9 mouse cellular contexts compared by ENCODE assay signal in genomic region chr14:31269456-31270100, GRCm38 (mm10). TPM values are rescaled to one million over a fixed set of nuclear protein-coding genes. Genes with fewer than 3 reads are reported as not detected.
DNase-seq lines count a peak whose midpoint lies in the region; ATAC-seq lines count a peak whose summit lies in the region.
"Had no signal": no experiment of that assay in that cellular context is flagged by ENCODE, and none has a peak within 500 bp of the region (broad histone marks: within the 10 kb centered on the region; RNA-seq: fewer than 3 reads in every experiment).

No protein-coding gene starts in this region.

- intact Hi-C loops in gastrocnemius, postnatal 14 days (cut with DNase I; ENCODE audit: low total_unique reads): loop anchor here (5.0 kb wide), 2 partner anchors 58 to 203 kb away; no protein-coding TSS in a partner anchor
- intact Hi-C loops in left cerebral cortex, postnatal 36 days (cut with DNase I): loop anchor here (5.0 kb wide), 2 partner anchors 68 to 203 kb away; partner anchors contain the start of gene Capn7

- H3K4me2 ChIP-seq in hindbrain, embryonic 14.5 days (replicated peaks): peak overlapping the region; percentile 51
- H3K4me2 ChIP-seq in stomach, embryonic 14.5 days (replicated peaks; ENCODE audit: low read depth, low read length): peak overlapping the region; percentile 40

- peak; percentile 49 for DNase-seq in gastrocnemius, postnatal 14 days
- no peak for DNase-seq in gastrocnemius, postnatal 25 days
- DNase-seq in embryonic facial prominence, embryonic 10.5 days (ENCODE audit: low spot score): peak; percentile 89
- DNase-seq in hindbrain, embryonic 14.5 days (ENCODE audit: low spot score): peak; percentile 29
- peak; percentile 33 to 40 for DNase-seq in left cerebral cortex, postnatal 36 days (ENCODE audit: low spot score in 2 of 2)
- DNase-seq in mesoderm, embryonic 11.5 days (ENCODE audit: low read depth, low spot score): peak; percentile 86

- 0 out of 2 replicates have a peak, but pooled peaks cover 7% of the 10 kb centered on the region for H3K27me3 ChIP-seq in embryonic facial prominence, embryonic 10.5 days (replicated peaks; ENCODE audit: low read depth, poor library complexity, severe bottlenecking)
- H3K27me3 ChIP-seq in hindbrain, embryonic 14.5 days (ENCODE audit: control insufficient read depth, insufficient read depth, low read length): no peaks in the 10 kb centered on the region
- H3K27me3 ChIP-seq in stomach, embryonic 14.5 days (ENCODE audit: control insufficient read depth, insufficient read depth, low read length): no peaks in the 10 kb centered on the region

- H3K9me3 ChIP-seq in embryonic facial prominence, embryonic 10.5 days: no peaks in the 10 kb centered on the region
- H3K9me3 ChIP-seq in hindbrain, embryonic 14.5 days (ENCODE audit: control insufficient read depth, low read length): no peaks in the 10 kb centered on the region
- H3K9me3 ChIP-seq in stomach, embryonic 14.5 days (ENCODE audit: control insufficient read depth, low read depth, low read length): no peaks in the 10 kb centered on the region
- H3K9me3 ChIP-seq: G1E had no signal

- H3K36me3 ChIP-seq in embryonic facial prominence, embryonic 10.5 days (replicated peaks): no peaks in the 10 kb centered on the region; the same call in 1 of the 2 replicates
- H3K36me3 ChIP-seq in hindbrain, embryonic 14.5 days (replicated peaks; ENCODE audit: control insufficient read depth, insufficient read depth): no peaks in the 10 kb centered on the region
- H3K36me3 ChIP-seq in stomach, embryonic 14.5 days (ENCODE audit: control insufficient read depth, insufficient read depth, low read length): no peaks in the 10 kb centered on the region
- H3K36me3 ChIP-seq: G1E had no signal

- WGBS in embryonic facial prominence, embryonic 10.5 days: 12% methylated on average over 28 of the region's 28 CpGs
- 19% methylated on average over 25 of the region's 28 CpGs for WGBS in hindbrain, embryonic 14.5 days
- WGBS in stomach, embryonic 14.5 days: 11% methylated on average over 28 of the region's 28 CpGs

- H3K27ac ChIP-seq in embryonic facial prominence, embryonic 10.5 days (replicated peaks): peak overlapping the region; percentile 83
- peak overlapping the region; percentile 74 for H3K27ac ChIP-seq in hindbrain, embryonic 14.5 days
- no peak overlapping the region for H3K27ac ChIP-seq in stomach, embryonic 14.5 days (ENCODE audit: low read length)

- peaks cover 29% of the 10 kb centered on the region for H3K4me1 ChIP-seq in embryonic facial prominence, embryonic 10.5 days
- peaks cover 22% of the 10 kb centered on the region for H3K4me1 ChIP-seq in hindbrain, embryonic 14.5 days (replicated peaks; ENCODE audit: control insufficient read depth, insufficient read depth, low read length)
- H3K4me1 ChIP-seq in stomach, embryonic 14.5 days (ENCODE audit: control insufficient read depth, insufficient read depth, low read length): peaks cover 7% of the 10 kb centered on the region; the same call in 1 of the 2 replicates

- H3K9ac ChIP-seq in hindbrain, embryonic 14.5 days: peak overlapping the region; percentile 41; the same call in 1 of the 2 replicates
- H3K9ac ChIP-seq in stomach, embryonic 14.5 days (replicated peaks; ENCODE audit: low read depth, low read length): peak overlapping the region; percentile 39; the same call in 1 of the 2 replicates

- ATAC-seq in hindbrain, embryonic 14.5 days (ENCODE audit: low FRiP score): peak; percentile 66
- ATAC-seq in stomach, embryonic 14.5 days (ENCODE audit: insufficient number of reproducible peaks, insufficient read depth, low FRiP score, low read depth): peak; percentile 87
- ATAC-seq in inflammation-experienced regulatory T-cells, adult 6 months: no peak

- H3K4me3 ChIP-seq in embryonic facial prominence, embryonic 10.5 days: peak overlapping the region; percentile 53
- H3K4me3 ChIP-seq in hindbrain, embryonic 14.5 days (replicated peaks; ENCODE audit: low read length): peak overlapping the region; percentile 16
- peak overlapping the region; percentile 19 for H3K4me3 ChIP-seq in stomach, embryonic 14.5 days (ENCODE audit: low read depth, low read length)

RNA-seq across cellular contexts. Expression of gene Bap1, which starts 18.3 kb away (rescaled TPM):
- total RNA-seq in gastrocnemius, postnatal 14 days (2021): 10 to 100 TPM; 35.2 to 40.4 TPM
- total RNA-seq in gastrocnemius, postnatal 25 days (2021): 10 to 100 TPM; 41.2 to 43.0 TPM
- 139 and 144 TPM in 2 replicates for polyA plus RNA-seq in embryonic facial prominence, embryonic 10.5 days (2016; fragmentation: Nextera tagmentation; extraction: Ambion mirVana)
- polyA plus RNA-seq in hindbrain, embryonic 14.5 days (2014; fragmentation: Nextera tagmentation; extraction: Ambion mirVana): 93.3 and 94.1 TPM in 2 replicates
- total RNA-seq in left cerebral cortex, postnatal 36 days (2021): 100 to 1,000 TPM; 144 to 148 TPM
- 73.1 and 73.7 TPM in 2 replicates for polyA plus RNA-seq in stomach, embryonic 14.5 days (2014; fragmentation: Nextera tagmentation; extraction: Ambion mirVana)
- 10 to 100 TPM; 23.6 to 28.7 (median 28.3) TPM for polyA plus RNA-seq in inflammation-experienced regulatory T-cells, adult 6 months (2017; shearing (Covaris generic))

RNA-seq across cellular contexts. Expression of gene Phf7, which starts 18.5 kb away (rescaled TPM):
- 1 to 10 TPM; 5.5 to 6.3 TPM for total RNA-seq in gastrocnemius, postnatal 14 days (2021)
- 1 to 10 TPM; 5.2 to 6.3 TPM for total RNA-seq in gastrocnemius, postnatal 25 days (2021)
- 12.0 and 12.8 TPM in 2 replicates for polyA plus RNA-seq in embryonic facial prominence, embryonic 10.5 days (2016; fragmentation: Nextera tagmentation; extraction: Ambion mirVana)
- polyA plus RNA-seq in hindbrain, embryonic 14.5 days (2014; fragmentation: Nextera tagmentation; extraction: Ambion mirVana): 10.4 and 10.7 TPM in 2 replicates
- total RNA-seq in left cerebral cortex, postnatal 36 days (2021): 1 to 10 TPM; 4.4 to 4.6 TPM
- 11.3 and 13.5 TPM in 2 replicates for polyA plus RNA-seq in stomach, embryonic 14.5 days (2014; fragmentation: Nextera tagmentation; extraction: Ambion mirVana)
- polyA plus RNA-seq in inflammation-experienced regulatory T-cells, adult 6 months (2017; shearing (Covaris generic)): 10 to 100 TPM; 11.8 to 13.2 (median 13.1) TPM

RNA-seq across cellular contexts. Expression of gene Sema3g, which starts 51.9 kb away (rescaled TPM):
- total RNA-seq in gastrocnemius, postnatal 14 days (2021): 1 to 10 TPM; 7.2 to 8.7 TPM
- 1 to 10 TPM; 6.0 to 6.1 TPM for total RNA-seq in gastrocnemius, postnatal 25 days (2021)
- polyA plus RNA-seq in embryonic facial prominence, embryonic 10.5 days (2016; fragmentation: Nextera tagmentation; extraction: Ambion mirVana): 0.76 and 0.79 TPM in 2 replicates
- polyA plus RNA-seq in hindbrain, embryonic 14.5 days (2014; fragmentation: Nextera tagmentation; extraction: Ambion mirVana): 0.27 and 0.32 TPM in 2 replicates
- total RNA-seq in left cerebral cortex, postnatal 36 days (2021): 1 to 10 TPM; 4.4 to 5.8 TPM
- 0.34 and 0.43 TPM in 2 replicates for polyA plus RNA-seq in stomach, embryonic 14.5 days (2014; fragmentation: Nextera tagmentation; extraction: Ambion mirVana)
- not detected for polyA plus RNA-seq in inflammation-experienced regulatory T-cells, adult 6 months (2017; shearing (Covaris generic))
- polyA plus RNA-seq: G1E had no signal

RNA-seq across cellular contexts. Expression of gene Nisch, which starts 52.8 kb away (rescaled TPM):
- 100 to 1,000 TPM in 1 of 2 experiments, 10 to 100 TPM in 1; 93.2 to 102 TPM for total RNA-seq in gastrocnemius, postnatal 14 days (2021)
- total RNA-seq in gastrocnemius, postnatal 25 days (2021): 10 to 100 TPM; 63.7 to 67.7 TPM
- polyA plus RNA-seq in embryonic facial prominence, embryonic 10.5 days (2016; fragmentation: Nextera tagmentation; extraction: Ambion mirVana): 476 and 493 TPM in 2 replicates
- 304 and 309 TPM in 2 replicates for polyA plus RNA-seq in hindbrain, embryonic 14.5 days (2014; fragmentation: Nextera tagmentation; extraction: Ambion mirVana)
- total RNA-seq in left cerebral cortex, postnatal 36 days (2021): 100 to 1,000 TPM; 373 to 412 TPM
- polyA plus RNA-seq in stomach, embryonic 14.5 days (2014; fragmentation: Nextera tagmentation; extraction: Ambion mirVana): 347 and 368 TPM in 2 replicates
- 100 to 1,000 TPM in 2 of 3 experiments, 10 to 100 TPM in 1; 77.1 to 218 (median 164) TPM for polyA plus RNA-seq in inflammation-experienced regulatory T-cells, adult 6 months (2017; shearing (Covaris generic))

RNA-seq across cellular contexts. Expression of gene Dnah1, which starts 54.1 kb away (rescaled TPM):
- under 1 TPM; 0.18 to 0.21 TPM for total RNA-seq in gastrocnemius, postnatal 14 days (2021)
- total RNA-seq in gastrocnemius, postnatal 25 days (2021): under 1 TPM; 0.16 to 0.18 TPM
- polyA plus RNA-seq in embryonic facial prominence, embryonic 10.5 days (2016; fragmentation: Nextera tagmentation; extraction: Ambion mirVana): 4.7 and 5.0 TPM in 2 replicates
- 3.6 and 4.3 TPM in 2 replicates for polyA plus RNA-seq in hindbrain, embryonic 14.5 days (2014; fragmentation: Nextera tagmentation; extraction: Ambion mirVana)
- 1 to 10 TPM; 4.7 to 4.9 TPM for total RNA-seq in left cerebral cortex, postnatal 36 days (2021)
- polyA plus RNA-seq in stomach, embryonic 14.5 days (2014; fragmentation: Nextera tagmentation; extraction: Ambion mirVana): 7.0 and 10.2 TPM in 2 replicates
- polyA plus RNA-seq in inflammation-experienced regulatory T-cells, adult 6 months (2017; shearing (Covaris generic)): not detected
- polyA plus RNA-seq: G1E had no signal
